Mouse (Mus musculus) liver, postnatal 0 days (tissue): ENCODE measurements around the gene Relt. TPM values are rescaled to one million over a fixed set of nuclear protein-coding genes. Genes with fewer than 3 reads are reported as not detected.
"Not testable (repeated sequence)": the region's sequence is repeated elsewhere in the genome, so short reads cannot be mapped to it uniquely, and the experiment has no call there.

Source experiments
- ATAC-seq: fragments of 200-750 bp; cut with Nextera tagmentation; 2 replicates; pipeline ENCODE4 v1.8.0; 2017; ENCODE audit warnings: mild to moderate bottlenecking, moderate library complexity
- DNase-seq: peaks from one replicate; pipeline ENCODE4 v3.0.0-alpha.2; 2016
- H3K27ac ChIP-seq: fragments of 300-500 bp; sonication (generic); 2 replicates; pipeline ENCODE4 v1.5.1; 2014; ENCODE audit warnings: antibody characterized with exemption, moderate library complexity, mild to moderate bottlenecking, low read depth
- H3K27me3 ChIP-seq: fragments of 300-500 bp; sonication (generic); 2 replicates; pipeline ENCODE4 v1.6.1; 2014; ENCODE audit warnings: low read length, control low read depth, mixed read lengths; ENCODE audit not compliant: insufficient read depth
- H3K36me3 ChIP-seq: fragments of 300-500 bp; sonication (generic); replicated peaks from 2 replicates; pipeline ENCODE4 v1.6.1; 2014; ENCODE audit warnings: mild to moderate bottlenecking, control low read depth, low read length, moderate library complexity, mixed read lengths; ENCODE audit not compliant: insufficient read depth
- H3K4me1 ChIP-seq: fragments of 300-500 bp; sonication (generic); 2 replicates; pipeline ENCODE4 v1.6.1; 2014; ENCODE audit warnings: antibody characterized with exemption, mild to moderate bottlenecking, control low read depth; ENCODE audit not compliant: insufficient read depth
- H3K4me2 ChIP-seq: fragments of 300-500 bp; sonication (generic); 2 replicates; pipeline ENCODE4 v1.6.1; 2014; ENCODE audit warnings: low read depth, mild to moderate bottlenecking, low read length, moderate library complexity, mixed read lengths
- H3K4me3 ChIP-seq: fragments of 300-500 bp; sonication (generic); 2 replicates; pipeline ENCODE4 v1.5.1; 2014; ENCODE audit warnings: low read depth, low read length
- H3K9ac ChIP-seq: fragments of 300-500 bp; sonication (generic); replicated peaks from 2 replicates; pipeline ENCODE4 v1.6.1; 2014; ENCODE audit warnings: mild to moderate bottlenecking, moderate library complexity
- H3K9me3 ChIP-seq: fragments of 300-500 bp; sonication (generic); 2 replicates; pipeline ENCODE4 v1.6.1; 2016; ENCODE audit warnings: mild to moderate bottlenecking, control low read depth, low read length, mixed read lengths
- CTCF ChIP-seq: sonication (generic); IDR thresholded peaks from 2 replicates; pipeline ENCODE4 v1.5.1; 2016; ENCODE audit warnings: antibody characterized with exemption, low read depth
- EP300 ChIP-seq: IDR thresholded peaks from 2 replicates; pipeline ENCODE4 v1.6.1; 2016; ENCODE audit warnings: antibody characterized with exemption, low read depth, mild to moderate bottlenecking
- WGBS: fragments of 180-500 bp; shearing (Covaris S2); extraction: QIAGEN DNeasy Blood & Tissue Kit; methylation state at CpG from one replicate; pipeline ENCODE4 v1.1.7; 2014; ENCODE audit not compliant: insufficient replicate concordance; 5-methylcytosine and 5-hydroxymethylcytosine counted together
- polyA plus RNA-seq: library from polyadenylated mRNA; unstranded; fragments of >200 nt; fragmentation: Nextera tagmentation; extraction: Ambion mirVana; gene quantifications from 2 replicates; pipeline ENCODE4 v1.2.1, GENCODE M21; 2015

Gene Relt
- polyA plus RNA-seq, 1 experiment from 2014 or later: 7.5 TPM

- WGBS: 79% methylated on average over 9 of the region's 9 CpGs
- TF ChIP-seq EP300 (no peak), CTCF (no peak)
- no peaks in the 10 kb centered on the region for H3K27me3 ChIP-seq
- DNase-seq (no peak), ATAC-seq (no peak)
- H3K36me3 ChIP-seq: peaks cover 40% of the 10 kb centered on the region
- no peak overlapping the region for H3K4me2 ChIP-seq
- peak overlapping the region; percentile 38; the same call in 1 of the 2 replicates for H3K9ac ChIP-seq
- no peaks in the 10 kb centered on the region for H3K9me3 ChIP-seq
- peak overlapping the region; percentile 51 for H3K27ac ChIP-seq
- no peak overlapping the region for H3K4me3 ChIP-seq
- peaks cover 43% of the 10 kb centered on the region for H3K4me1 ChIP-seq
Measured at GRCm38 (mm10) chr7:100851481-100852356, 11.5 kb downstream of the Relt start.

DNA sequence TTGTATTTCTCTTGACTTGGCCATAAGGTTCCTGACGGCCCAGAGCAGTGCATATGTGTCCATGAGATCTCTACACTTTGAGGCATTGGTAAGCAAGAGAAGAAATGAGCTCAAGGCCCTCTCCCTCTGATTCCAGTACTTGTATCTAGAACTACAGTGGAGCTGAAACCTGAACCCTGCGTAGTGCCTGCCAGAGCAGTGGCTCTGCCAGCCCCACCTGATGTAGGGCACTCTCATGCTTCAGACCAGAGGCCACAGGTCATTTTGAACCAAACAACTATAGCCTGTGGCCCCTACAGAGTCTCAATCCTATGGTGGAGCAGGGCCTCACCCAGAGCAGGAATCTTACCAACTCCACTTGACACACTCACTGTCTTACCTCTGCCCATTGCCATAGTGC is 13.7 kb downstream of the Relt start:
- Histone ChIP-seq H3K27me3 (no peaks in the 10 kb centered on the region), H3K9ac (no peak overlapping the region), H3K4me1 (peaks cover 47% of the 10 kb centered on the region), H3K4me3 (no peak overlapping the region), H3K4me2 (no peak overlapping the region), H3K27ac (no peak overlapping the region), H3K9me3 (no peaks in the 10 kb centered on the region), H3K36me3 (peaks cover 40% of the 10 kb centered on the region)
- TF ChIP-seq EP300 (no peak), CTCF (no peak)
- DNase-seq (no peak), ATAC-seq (no peak)
- WGBS: 96% methylated on average over 2 of the region's 2 CpGs

DNA sequence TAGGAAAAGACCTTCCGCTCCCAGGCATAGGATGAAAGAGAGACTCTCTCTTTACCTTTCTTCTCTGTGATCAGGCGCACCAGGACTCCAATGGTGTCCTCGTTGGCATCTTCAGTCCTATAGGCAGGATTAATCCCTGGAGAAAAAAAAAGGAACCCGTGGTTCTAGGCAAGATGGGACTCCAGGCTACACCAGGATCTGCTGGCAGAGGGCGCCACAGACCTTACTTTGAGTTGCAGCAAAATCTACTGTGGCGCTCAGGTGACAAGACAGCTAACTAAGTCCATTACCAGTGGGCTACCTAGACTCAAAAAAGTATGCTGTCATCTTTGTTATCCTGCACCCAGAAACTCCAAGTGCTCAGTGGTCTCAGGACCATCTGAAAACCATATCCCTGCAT is 14.5 kb downstream of the Relt start:
- no peak overlapping the region for H3K9ac ChIP-seq
- WGBS: 53% methylated on average over 6 of the region's 6 CpGs
- TF ChIP-seq CTCF (peak; percentile 90), EP300 (no peak)
- H3K27me3 ChIP-seq: no peaks in the 10 kb centered on the region
- H3K4me1 ChIP-seq: peaks cover 47% of the 10 kb centered on the region
- no peak overlapping the region for H3K27ac ChIP-seq
- no peaks in the 10 kb centered on the region for H3K9me3 ChIP-seq
- H3K4me3 ChIP-seq: no peak overlapping the region
- peaks cover 40% of the 10 kb centered on the region for H3K36me3 ChIP-seq
- no peak overlapping the region for H3K4me2 ChIP-seq
- DNase-seq (peak; percentile 85), ATAC-seq (no peak)

DNA sequence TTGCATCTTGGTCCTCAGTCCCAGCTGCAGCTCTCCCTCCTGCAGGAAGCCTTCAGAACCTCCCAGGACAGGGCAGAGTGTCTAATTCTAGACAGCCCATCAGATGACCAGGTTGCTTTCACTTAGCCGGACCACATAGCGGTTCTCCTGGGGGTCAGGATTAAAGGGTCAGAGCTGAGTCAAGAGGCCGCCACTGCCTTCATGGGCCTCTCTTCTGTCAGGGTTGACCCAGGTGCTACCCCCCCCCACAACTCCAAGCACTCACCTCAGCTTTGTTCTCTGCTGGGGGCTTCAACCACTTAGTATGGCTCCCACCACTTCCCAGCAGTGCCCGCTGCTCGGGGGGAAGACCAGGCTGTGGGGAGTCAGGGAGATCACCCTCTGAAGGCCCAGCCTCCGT is 16.1 kb downstream of the Relt start:
- H3K4me1 ChIP-seq: peaks cover 40% of the 10 kb centered on the region
- ATAC-seq: no peak

GRCm38 (mm10) chr7:100846033-100846432 is 17.2 kb downstream of the Relt start:
- H3K27ac ChIP-seq: peak overlapping the region; percentile 99
- peak; percentile 15 for DNase-seq
- WGBS: 48% methylated on average over 7 of the region's 7 CpGs
- H3K36me3 ChIP-seq: peaks cover 37% of the 10 kb centered on the region
- H3K9me3 ChIP-seq, H3K9ac ChIP-seq, ATAC-seq, H3K4me2 ChIP-seq, H3K27me3 ChIP-seq, H3K4me3 ChIP-seq: not testable (repeated sequence)
- H3K4me1 ChIP-seq: peaks cover 36% of the 10 kb centered on the region

More for the DNA sequence above, 16.1 kb downstream of the Relt start:
- H3K4me3 ChIP-seq: no peak overlapping the region
- peaks cover 40% of the 10 kb centered on the region for H3K36me3 ChIP-seq
- WGBS: 88% methylated on average over 6 of the region's 6 CpGs
- 0 out of 2 replicates have a peak overlapping the region, but pooled peaks have one; percentile 16 for H3K27ac ChIP-seq
- no peak overlapping the region for H3K9ac ChIP-seq
- H3K27me3 ChIP-seq: no peaks in the 10 kb centered on the region
- DNase-seq: peak; percentile 16
- no peak overlapping the region for H3K4me2 ChIP-seq
- TF ChIP-seq EP300: no peak
- no peak for TF ChIP-seq CTCF
- no peaks in the 10 kb centered on the region for H3K9me3 ChIP-seq

GRCm38 (mm10) chr7:100845412-100845811 is 17.8 kb downstream of the Relt start:
- peak; percentile 48 for ATAC-seq
- WGBS: 7% methylated on average over 1 of the region's 1 CpGs

More at GRCm38 (mm10) chr7:100845412-100845811, 17.8 kb downstream of the Relt start:
- no peaks in the 10 kb centered on the region for H3K9me3 ChIP-seq
- TF ChIP-seq EP300: peak; percentile 86
- TF ChIP-seq CTCF: no peak
- peaks cover 32% of the 10 kb centered on the region for H3K36me3 ChIP-seq
- peak; percentile 82 for DNase-seq
- H3K4me2 ChIP-seq: peak overlapping the region; percentile 62
- peaks cover 39% of the 10 kb centered on the region for H3K4me1 ChIP-seq
- H3K9ac ChIP-seq: peak overlapping the region; percentile 3; the same call in 1 of the 2 replicates
- no peaks in the 10 kb centered on the region for H3K27me3 ChIP-seq
- no peak overlapping the region for H3K4me3 ChIP-seq
- H3K27ac ChIP-seq: peak overlapping the region; percentile 99
